Mouse (Mus musculus): ENCODE data around the gene Sult2b1. TPM values are rescaled to one million over a fixed set of nuclear protein-coding genes. Genes with fewer than 3 reads are reported as not detected.

Sult2b1 gene
- polyA plus RNA-seq, 1 experiment from 2014 or later: 2.5 TPM

- peaks cover 47% of the 10 kb centered on the region for H3K36me3 ChIP-seq
- H3K9ac ChIP-seq: peak overlapping the region; percentile 76
- WGBS: 6% methylated on average over 17 of the region's 17 CpGs
- peak overlapping the region; percentile 95 for H3K4me2 ChIP-seq (replicated peaks)
- peak overlapping the region; percentile 56 for H3K27ac ChIP-seq
- H3K9me3 ChIP-seq: no peaks in the 10 kb centered on the region
- ATAC-seq (ENCODE audit: insufficient number of reproducible peaks, insufficient read depth, low FRiP score, low TSS enrichment): peak; percentile 30
- peaks cover 24% of the 10 kb centered on the region for H3K4me1 ChIP-seq
- peak overlapping the region; percentile 95 for H3K4me3 ChIP-seq
- 0 out of 2 replicates have a peak, but pooled peaks cover 5% of the 10 kb centered on the region for H3K27me3 ChIP-seq
Observed at GRCm38 (mm10) chr7:45786661-45787413, 2.4 kb upstream of the Sult2b1 start.

DNA sequence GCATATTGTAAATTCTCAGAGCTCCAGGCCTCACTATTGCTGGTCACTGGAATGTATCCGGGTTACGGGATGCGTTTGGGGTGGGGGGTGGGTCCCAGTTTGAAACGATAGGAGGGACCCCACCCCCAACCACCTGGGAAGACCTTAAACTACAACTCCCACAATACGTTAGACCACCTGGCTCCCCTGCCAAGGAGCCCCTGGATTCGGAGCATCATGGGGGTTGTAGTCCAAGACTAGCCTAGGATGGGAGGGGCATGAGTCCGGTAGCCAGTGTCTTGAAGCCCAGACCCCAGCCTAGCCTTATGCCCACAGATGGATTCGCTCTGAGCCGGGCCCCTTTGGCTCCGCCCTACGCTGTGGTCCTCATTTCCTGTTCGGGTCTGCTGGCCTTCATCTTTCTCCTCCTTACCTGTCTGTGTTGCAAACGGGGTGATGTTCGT, 1.7 kb upstream of the Sult2b1 start:
- 1% methylated on average over 14 of the region's 14 CpGs for WGBS
- Histone ChIP-seq H3K27me3 (0 out of 2 replicates have a peak, but pooled peaks cover 5% of the 10 kb centered on the region), H3K36me3 (peaks cover 40% of the 10 kb centered on the region), H3K9ac (peak overlapping the region; percentile 76), H3K4me1 (peaks cover 24% of the 10 kb centered on the region), H3K27ac (peak overlapping the region; percentile 86), H3K4me2 (replicated peaks) (peak overlapping the region; percentile 95), H3K4me3 (peak overlapping the region; percentile 95), H3K9me3 (no peaks in the 10 kb centered on the region)
- peak; percentile 70 for ATAC-seq (ENCODE audit: insufficient number of reproducible peaks, insufficient read depth, low FRiP score, low TSS enrichment)

DNA sequence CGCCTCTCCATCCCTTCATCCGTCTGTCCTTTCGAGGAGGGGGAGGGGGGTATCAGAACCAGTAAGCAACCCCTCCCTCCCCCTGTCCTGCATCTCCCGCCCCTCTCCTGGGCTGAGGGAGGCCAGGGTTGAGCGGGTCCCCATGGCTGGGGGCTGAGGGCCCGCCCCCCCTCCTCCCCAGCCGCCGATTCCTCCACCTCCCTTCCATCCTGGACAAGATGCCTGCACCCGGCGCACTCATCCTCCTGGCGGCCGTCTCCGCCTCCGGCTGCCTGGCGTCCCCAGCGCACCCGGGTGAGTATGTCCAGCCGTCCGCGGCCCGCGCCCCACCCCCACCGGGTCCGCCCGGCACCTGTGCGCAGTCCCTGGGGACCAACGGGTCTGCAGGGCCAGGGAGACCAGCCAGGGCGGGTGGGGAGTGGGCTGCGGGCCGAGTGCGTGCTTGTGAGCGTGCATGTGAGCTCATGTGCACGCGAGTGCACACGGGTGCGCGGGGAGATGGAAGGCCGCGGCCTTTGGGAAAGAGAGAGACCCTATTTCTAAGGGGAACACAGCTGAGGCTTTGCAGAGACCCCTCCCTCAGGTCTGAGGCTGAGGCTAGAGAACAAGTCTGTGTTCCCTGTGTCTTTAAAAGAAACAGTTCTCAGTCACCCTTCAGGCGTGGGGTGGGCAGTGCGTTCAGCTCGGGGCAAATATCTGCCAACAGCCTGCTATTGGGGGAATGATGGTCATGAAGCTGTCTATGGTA, 1.1 kb upstream of the Sult2b1 start:
- Histone ChIP-seq H3K36me3 (peaks cover 34% of the 10 kb centered on the region), H3K27ac (peak overlapping the region; percentile 86), H3K27me3 (0 out of 2 replicates have a peak, but pooled peaks cover 5% of the 10 kb centered on the region), H3K4me1 (peaks cover 24% of the 10 kb centered on the region), H3K9ac (peak overlapping the region; percentile 76), H3K9me3 (no peaks in the 10 kb centered on the region), H3K4me3 (peak overlapping the region; percentile 95), H3K4me2 (replicated peaks) (peak overlapping the region; percentile 95)
- under 1% methylated on average over 36 of the region's 42 CpGs for WGBS
- peak; percentile 13; the same call in 1 of the 2 replicates for ATAC-seq (ENCODE audit: insufficient number of reproducible peaks, insufficient read depth, low FRiP score, low TSS enrichment)

DNA sequence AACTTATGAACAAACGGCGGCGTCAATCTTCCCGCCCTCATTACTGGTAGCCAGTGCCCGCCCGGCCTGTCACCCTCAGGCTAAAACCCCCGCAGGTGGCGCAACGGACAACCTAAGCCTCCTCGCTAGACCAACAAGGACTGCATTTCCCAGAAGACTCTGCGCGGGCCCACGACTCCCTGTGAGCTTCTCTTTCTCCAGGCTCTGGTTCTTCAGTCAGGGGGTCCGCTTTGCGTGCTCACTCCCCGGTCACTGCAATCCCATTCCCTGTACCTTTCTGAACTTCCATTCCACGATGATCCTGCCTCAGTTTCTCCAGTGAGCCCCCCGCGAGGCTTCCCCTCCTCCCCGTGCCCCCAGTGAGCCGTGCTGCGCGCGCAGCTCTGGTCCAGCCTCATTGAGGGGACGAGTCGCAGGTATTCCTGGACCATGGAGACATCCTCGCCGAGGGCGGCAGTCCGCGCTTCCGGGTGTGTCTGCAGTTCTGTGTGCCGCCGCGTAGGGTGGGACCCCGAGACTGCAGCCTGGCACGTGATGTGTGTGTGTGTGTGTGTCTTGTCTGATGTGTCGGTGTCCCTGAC, 868 bp downstream of the Sult2b1 start, which contains the start of gene Lmtk3:
TSS of gene Lmtk3 (plus strand) at position 228 of the 581 bp plus-strand sequence.
- peaks cover 15% of the 10 kb centered on the region for H3K27me3 ChIP-seq
- H3K4me1 ChIP-seq: peaks cover 24% of the 10 kb centered on the region
- peak within 1 kb of the TSS; percentile 95 for H3K4me2 ChIP-seq (replicated peaks)
- no peaks in the 10 kb centered on the region for H3K9me3 ChIP-seq
- H3K4me3 ChIP-seq: peak within 1 kb of the TSS; percentile 95
- no peak for ATAC-seq (ENCODE audit: insufficient number of reproducible peaks, insufficient read depth, low FRiP score, low TSS enrichment)
- H3K36me3 ChIP-seq: peaks cover 15% of the 10 kb centered on the region
- under 1% methylated on average over 38 of the region's 38 CpGs for WGBS
- H3K9ac ChIP-seq: peak within 1 kb of the TSS; percentile 61
- no peak within 1 kb of the TSS; the same call in 1 of the 2 replicates for H3K27ac ChIP-seq

GRCm38 (mm10) chr7:45782271-45782670, 2.2 kb downstream of the Sult2b1 start:
- Histone ChIP-seq H3K27me3 (peaks cover 15% of the 10 kb centered on the region), H3K27ac (no peak overlapping the region), H3K9me3 (no peaks in the 10 kb centered on the region), H3K4me3 (no peak overlapping the region), H3K4me2 (replicated peaks) (no peak overlapping the region), H3K36me3 (peaks cover 1% of the 10 kb centered on the region; the same call in 1 of the 2 replicates), H3K9ac (no peak overlapping the region), H3K4me1 (peaks cover 21% of the 10 kb centered on the region)
- WGBS: 65% methylated on average over 4 of the region's 4 CpGs
- ATAC-seq (ENCODE audit: insufficient number of reproducible peaks, insufficient read depth, low FRiP score, low TSS enrichment): no peak

DNA sequence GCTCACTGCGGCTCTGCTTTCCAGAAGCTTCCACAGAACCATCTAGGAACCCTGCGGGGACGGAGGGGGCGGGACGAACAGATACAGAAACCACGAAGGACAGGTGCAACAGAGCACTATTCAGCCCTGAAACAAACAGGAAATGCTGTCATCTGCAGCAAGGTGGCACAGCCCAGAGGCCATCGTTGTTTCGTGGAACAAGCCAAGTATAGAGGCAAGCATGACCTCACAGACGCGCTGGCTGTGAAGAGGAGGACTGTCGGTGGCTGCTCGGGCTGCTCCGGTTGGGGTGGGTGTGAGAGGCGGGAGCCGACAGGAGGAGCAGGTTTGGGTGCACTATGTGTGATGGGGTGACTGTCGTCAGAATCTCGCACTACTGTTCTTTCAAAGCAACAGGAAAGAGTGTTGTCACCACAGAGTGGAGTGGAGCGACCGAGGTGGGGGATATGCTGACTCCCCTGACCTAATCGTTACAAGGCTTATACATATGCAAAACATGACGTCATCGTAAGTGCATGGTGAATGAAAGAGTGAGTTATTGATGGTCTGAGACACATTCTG, 5.3 kb downstream of the Sult2b1 start:
- H3K27ac ChIP-seq: no peak overlapping the region
- no peak overlapping the region for H3K4me3 ChIP-seq

GRCm38 (mm10) chr7:45775237-45775636, 9.2 kb downstream of the Sult2b1 start:
- Histone ChIP-seq H3K36me3 (no peaks in the 10 kb centered on the region), H3K4me1 (no peaks in the 10 kb centered on the region), H3K9me3 (no peaks in the 10 kb centered on the region), H3K27ac (no peak overlapping the region), H3K9ac (no peak overlapping the region), H3K4me3 (no peak overlapping the region), H3K4me2 (replicated peaks) (no peak overlapping the region), H3K27me3 (peaks cover 10% of the 10 kb centered on the region)
- ATAC-seq (ENCODE audit: insufficient number of reproducible peaks, insufficient read depth, low FRiP score, low TSS enrichment): no peak
- WGBS: 76% methylated on average over 7 of the region's 7 CpGs

More for the DNA sequence above, 5.3 kb downstream of the Sult2b1 start:
- H3K9me3 ChIP-seq: no peaks in the 10 kb centered on the region
- WGBS: 28% methylated on average over 22 of the region's 22 CpGs
- no peak for ATAC-seq (ENCODE audit: insufficient number of reproducible peaks, insufficient read depth, low FRiP score, low TSS enrichment)
- no peak overlapping the region for H3K9ac ChIP-seq
- H3K27me3 ChIP-seq: peaks cover 15% of the 10 kb centered on the region
- H3K4me2 ChIP-seq (replicated peaks): 0 out of 2 replicates have a peak overlapping the region, but pooled peaks have one; percentile 11
- H3K36me3 ChIP-seq: no peaks in the 10 kb centered on the region
- peaks cover 3% of the 10 kb centered on the region for H3K4me1 ChIP-seq

- H3K4me3 ChIP-seq: no peak overlapping the region
- no peak overlapping the region for H3K9ac ChIP-seq
- H3K36me3 ChIP-seq: no peaks in the 10 kb centered on the region
- no peaks in the 10 kb centered on the region for H3K4me1 ChIP-seq
- WGBS: 62% methylated on average over 4 of the region's 4 CpGs
- H3K9me3 ChIP-seq: no peaks in the 10 kb centered on the region
- ATAC-seq (ENCODE audit: insufficient number of reproducible peaks, insufficient read depth, low FRiP score, low TSS enrichment): no peak
- H3K4me2 ChIP-seq (replicated peaks): no peak overlapping the region
- no peaks in the 10 kb centered on the region for H3K27me3 ChIP-seq
- no peak overlapping the region for H3K27ac ChIP-seq
Observed at GRCm38 (mm10) chr7:45771101-45771500, 13.4 kb downstream of the Sult2b1 start.

DNA sequence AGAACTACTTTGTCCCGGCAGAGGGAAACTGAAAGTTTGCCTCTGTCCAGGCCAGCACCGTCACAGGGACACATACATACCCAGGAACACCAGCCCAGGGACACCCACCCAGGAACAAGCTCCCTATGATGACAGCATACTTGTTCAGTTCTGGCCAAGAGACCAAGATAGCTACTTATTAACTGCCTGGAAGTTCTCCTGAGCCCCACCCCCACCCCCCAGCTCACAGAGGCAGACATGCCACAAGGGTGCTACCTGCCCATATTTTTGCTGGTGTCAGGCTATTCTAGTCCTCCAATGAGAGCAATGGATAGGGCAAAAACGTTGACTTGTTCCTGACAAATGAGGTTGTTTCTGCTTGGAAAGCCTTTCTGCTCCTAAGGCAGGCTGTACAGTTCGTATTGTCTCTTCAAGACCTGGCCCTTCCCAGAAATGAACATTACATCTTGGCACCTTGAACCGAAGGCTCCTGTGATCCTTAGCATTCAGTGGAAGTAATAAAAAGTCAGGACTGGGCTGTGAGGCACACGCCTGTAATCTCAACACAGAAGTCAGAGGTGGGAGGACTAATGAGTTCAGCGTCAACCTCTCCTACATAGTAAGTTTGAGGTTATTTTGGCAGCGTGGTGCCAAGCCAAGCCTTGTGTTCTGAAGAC, 13.9 kb downstream of the Sult2b1 start:
- Histone ChIP-seq H3K4me1 (no peaks in the 10 kb centered on the region), H3K9me3 (no peaks in the 10 kb centered on the region), H3K4me2 (replicated peaks) (no peak overlapping the region), H3K27ac (no peak overlapping the region), H3K27me3 (no peaks in the 10 kb centered on the region), H3K4me3 (no peak overlapping the region), H3K36me3 (no peaks in the 10 kb centered on the region), H3K9ac (no peak overlapping the region)
- no peak for ATAC-seq (ENCODE audit: insufficient number of reproducible peaks, insufficient read depth, low FRiP score, low TSS enrichment)
- 74% methylated on average over 8 of the region's 8 CpGs for WGBS

GRCm38 (mm10) chr7:45767500-45767899, 17.0 kb downstream of the Sult2b1 start:
- no peak overlapping the region for H3K27ac ChIP-seq
- H3K36me3 ChIP-seq: no peaks in the 10 kb centered on the region
- no peak overlapping the region for H3K9ac ChIP-seq
- no peaks in the 10 kb centered on the region for H3K9me3 ChIP-seq
- no peak for ATAC-seq (ENCODE audit: insufficient number of reproducible peaks, insufficient read depth, low FRiP score, low TSS enrichment)
- no peaks in the 10 kb centered on the region for H3K27me3 ChIP-seq
- H3K4me1 ChIP-seq: no peaks in the 10 kb centered on the region
- no peak overlapping the region for H3K4me3 ChIP-seq
- WGBS: 90% methylated on average over 6 of the region's 6 CpGs
- no peak overlapping the region for H3K4me2 ChIP-seq (replicated peaks)

DNA sequence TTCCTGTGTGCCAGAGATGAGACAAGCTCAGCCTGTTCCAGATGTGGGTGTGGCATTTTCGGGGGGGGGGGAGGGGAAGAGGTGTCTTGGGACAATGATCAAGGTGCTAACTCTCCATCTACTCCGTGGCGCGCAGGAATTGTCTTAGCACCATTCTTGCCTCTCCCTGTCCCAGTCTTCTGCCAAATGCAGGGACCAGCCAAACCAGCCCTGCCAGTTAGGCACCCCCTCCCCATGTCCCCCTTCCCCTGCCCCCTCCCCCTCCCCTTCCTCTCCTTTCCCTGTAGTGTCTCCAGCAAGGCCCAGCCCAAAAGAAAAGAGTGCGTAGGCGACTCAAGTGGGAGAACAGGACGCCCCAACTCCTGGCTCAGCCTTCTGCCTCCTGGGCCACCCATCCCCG, 17.7 kb downstream of the Sult2b1 start:
- Histone ChIP-seq H3K4me1 (no peaks in the 10 kb centered on the region), H3K27me3 (no peaks in the 10 kb centered on the region), H3K4me3 (no peak overlapping the region), H3K27ac (no peak overlapping the region), H3K36me3 (no peaks in the 10 kb centered on the region), H3K4me2 (replicated peaks) (no peak overlapping the region), H3K9ac (no peak overlapping the region), H3K9me3 (no peaks in the 10 kb centered on the region)
- WGBS: 41% methylated on average over 8 of the region's 8 CpGs
- ATAC-seq (ENCODE audit: insufficient number of reproducible peaks, insufficient read depth, low FRiP score, low TSS enrichment): no peak
